Mouse (Mus musculus) thymus, adult 2 months (tissue): ENCODE data around the gene 2610301B20Rik. TPM values are rescaled to one million over a fixed set of nuclear protein-coding genes. Genes with fewer than 3 reads are reported as not detected.

Experiments
- DNase-seq: peaks from one replicate; pipeline ENCODE4 v3.0.0; 2021
- H3K27ac ChIP-seq: fragments of 200-500 bp; 2 replicates; pipeline ENCODE4 v1.5.1; 2012; ENCODE audit warnings: low read length, control low read depth; ENCODE audit not compliant: control insufficient read depth, insufficient read depth
- H3K27me3 ChIP-seq: fragments of 200-500 bp; 2 replicates; pipeline ENCODE4 v1.6.1; 2012; ENCODE audit warnings: mild to moderate bottlenecking, low read length, moderate library complexity, mixed read lengths; ENCODE audit not compliant: control insufficient read depth, insufficient read depth
- H3K36me3 ChIP-seq: fragments of 200-500 bp; 2 replicates; pipeline ENCODE4 v1.6.1; 2012; ENCODE audit warnings: mild to moderate bottlenecking, low read length, moderate library complexity; ENCODE audit not compliant: control insufficient read depth, insufficient read depth
- H3K4me1 ChIP-seq: fragments of 200-500 bp; replicated peaks from 2 replicates; pipeline ENCODE4 v1.6.1; 2012; ENCODE audit warnings: low read length; ENCODE audit not compliant: control insufficient read depth, insufficient read depth
- H3K4me3 ChIP-seq: fragments of 200-500 bp; 2 replicates; pipeline ENCODE4 v1.5.1; 2012; ENCODE audit warnings: mild to moderate bottlenecking, low read length, control low read depth, moderate library complexity; ENCODE audit not compliant: control insufficient read depth, insufficient read depth
- CTCF ChIP-seq: fragments of 200-500 bp; IDR thresholded peaks from 2 replicates; pipeline ENCODE4 v1.5.1; 2012; ENCODE audit warnings: mild to moderate bottlenecking, control low read depth, low read length, moderate library complexity, borderline replicate concordance; ENCODE audit not compliant: control insufficient read depth, poor library complexity, insufficient read depth; ENCODE audit errors: extremely low read depth
- POLR2A ChIP-seq: fragments of 200-500 bp; IDR thresholded peaks from 2 replicates; pipeline ENCODE4 v1.6.1; 2012; ENCODE audit warnings: mild to moderate bottlenecking, low read length, control low read depth, moderate library complexity; ENCODE audit not compliant: control insufficient read depth, poor library complexity, insufficient read depth; ENCODE audit errors: extremely low read depth
- WGBS: fragments of 180-500 bp; shearing (Covaris S2); methylation state at CpG from one replicate; pipeline ENCODE4 v1.1.7; 2018; 5-methylcytosine and 5-hydroxymethylcytosine counted together
- polyA plus RNA-seq: library from polyadenylated mRNA; depleted of rRNA; stranded (reverse); fragments of >200 nt; gene quantifications from 2 replicates; pipeline ENCODE4 v1.2.3, GENCODE M21; 2012

Gene 2610301B20Rik
- polyA plus RNA-seq, 1 experiment = 5.9 TPM

DNA sequence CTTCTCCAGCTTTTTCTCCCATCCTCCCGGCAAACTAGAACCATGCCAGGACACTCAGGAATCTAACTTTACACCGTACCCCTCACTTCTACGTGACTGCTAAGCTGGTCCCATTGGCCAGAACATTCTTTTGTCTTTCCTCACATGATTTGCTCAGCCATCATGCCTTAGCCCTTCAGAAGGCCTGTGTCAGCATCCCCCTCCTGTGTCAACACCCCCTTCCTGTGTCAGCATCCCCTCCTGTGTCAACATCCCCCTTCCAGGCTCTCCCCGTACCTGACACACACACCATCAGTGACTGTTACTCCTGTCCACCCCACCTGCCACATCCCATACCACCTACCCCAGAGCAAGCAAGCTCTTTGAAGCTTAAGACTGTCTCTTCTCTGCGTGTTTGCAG lies 58.5 kb downstream of the 2610301B20Rik start:
- Histone ChIP-seq H3K36me3 (no peaks in the 10 kb centered on the region), H3K27me3 (no peaks in the 10 kb centered on the region), H3K4me3 (no peak overlapping the region), H3K27ac (no peak overlapping the region), H3K4me1 (peaks cover 27% of the 10 kb centered on the region)
- TF ChIP-seq POLR2A (no peak), CTCF (no peak)
- DNase-seq = no peak
- 91% methylated on average over 5 of the region's 5 CpGs for WGBS

DNA sequence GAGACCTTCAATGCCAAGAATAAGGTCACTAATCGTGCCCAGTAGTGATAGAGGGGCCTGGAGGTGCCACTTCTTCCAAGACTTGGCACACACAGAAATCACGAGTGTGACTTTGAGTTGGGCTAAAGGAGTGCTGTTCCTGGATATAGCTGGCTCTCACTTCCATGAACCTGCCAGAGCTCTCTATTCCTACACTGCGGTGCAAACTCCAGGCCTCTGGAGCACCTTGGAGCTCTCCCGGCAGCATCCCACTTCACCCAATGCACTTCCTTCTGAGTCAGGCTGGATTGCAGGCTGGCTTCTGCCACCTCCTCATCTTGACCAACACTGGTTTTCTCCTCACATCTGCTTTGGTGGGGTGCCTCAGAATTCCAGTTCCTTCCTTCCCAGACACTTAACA lies 62.5 kb downstream of the 2610301B20Rik start:
- WGBS = 95% methylated on average over 4 of the region's 4 CpGs
- no peak for DNase-seq
- Histone ChIP-seq H3K4me3 (no peak overlapping the region), H3K27ac (no peak overlapping the region), H3K27me3 (no peaks in the 10 kb centered on the region), H3K4me1 (peaks cover 10% of the 10 kb centered on the region), H3K36me3 (no peaks in the 10 kb centered on the region)
- no peak for TF ChIP-seq POLR2A
- TF ChIP-seq CTCF = no peak
